Mouse (Mus musculus): ENCODE results near the gene Fam222a.

Fam222a gene

GRCm38 (mm10) chr5:114583046-114583445 lies 15.2 kb downstream of the Fam222a start:
- no peak for DNase-seq (ENCODE audit: low read depth, low spot score)

GRCm38 (mm10) chr5:114583490-114584175 lies 15.8 kb downstream of the Fam222a start:
- DNase-seq (ENCODE audit: low read depth, low spot score), result no peak

DNA sequence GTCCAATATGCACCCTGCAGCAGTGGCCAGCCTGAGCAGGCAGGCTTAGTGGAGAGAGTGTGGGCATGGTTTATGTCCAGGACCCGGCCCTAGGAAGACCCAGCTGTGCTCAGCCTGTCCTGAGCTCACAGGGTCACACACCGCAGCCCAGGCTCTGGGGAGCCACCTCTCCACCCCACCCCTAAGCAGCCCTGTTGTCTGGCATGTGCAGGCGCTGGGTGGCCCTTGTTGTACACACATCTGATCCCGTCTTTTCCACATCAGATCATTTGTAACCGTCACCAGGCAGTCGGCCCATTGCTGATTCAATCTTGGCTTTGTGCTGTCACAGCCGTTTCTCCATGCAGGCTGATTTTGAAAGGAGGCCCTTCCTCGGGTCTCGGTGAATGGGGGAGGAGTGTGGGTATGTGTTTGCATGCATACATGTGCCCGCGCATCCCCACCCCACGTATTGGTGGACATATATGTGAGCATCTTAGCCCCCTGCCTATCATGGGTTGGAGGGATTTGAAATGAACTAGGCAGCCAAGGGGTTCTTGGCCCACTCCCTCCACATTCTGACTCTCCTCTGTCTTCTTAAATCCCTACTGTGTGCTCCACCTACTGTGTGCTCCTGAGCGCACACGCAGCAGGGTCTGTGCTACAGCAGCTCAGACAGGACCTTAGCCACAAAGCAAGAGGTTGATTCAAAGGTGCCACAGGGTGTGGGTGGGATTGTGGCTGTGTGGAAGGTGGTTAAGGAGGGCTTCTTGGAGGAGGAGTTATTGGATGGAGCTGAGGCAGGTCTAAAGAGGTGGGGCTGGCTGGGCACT lies 16.7 kb downstream of the Fam222a start:
- no peak for DNase-seq (ENCODE audit: low read depth, low spot score)

- DNase-seq (ENCODE audit: low read depth, low spot score), result no peak
These were observed 17.9 kb downstream of the Fam222a start for GRCm38 (mm10) chr5:114585682-114586081.

GRCm38 (mm10) chr5:114587908-114588307 lies 20.1 kb downstream of the Fam222a start:
- peak; percentile 86 for DNase-seq (ENCODE audit: low read depth, low spot score)

DNA sequence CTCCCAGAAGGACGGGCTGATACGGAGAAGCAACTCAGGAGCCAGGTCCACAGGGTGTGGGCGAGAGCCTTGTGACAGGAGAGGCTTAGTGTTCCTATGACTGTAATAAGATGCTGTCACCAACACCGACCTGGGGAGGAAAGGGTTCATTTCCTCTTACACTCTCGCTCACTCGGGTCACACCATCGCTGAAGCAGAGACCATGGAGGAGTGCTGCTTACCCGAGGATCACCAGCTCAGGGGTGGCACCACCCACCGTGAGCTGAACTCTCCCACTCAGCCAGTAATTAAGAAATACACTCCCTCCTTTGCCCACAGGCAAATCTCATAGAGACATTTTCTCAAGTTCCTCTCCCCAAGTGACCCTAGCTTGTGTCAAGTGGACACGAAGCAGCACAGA lies 20.6 kb downstream of the Fam222a start:
- no peak for DNase-seq (ENCODE audit: low read depth, low spot score)

DNA sequence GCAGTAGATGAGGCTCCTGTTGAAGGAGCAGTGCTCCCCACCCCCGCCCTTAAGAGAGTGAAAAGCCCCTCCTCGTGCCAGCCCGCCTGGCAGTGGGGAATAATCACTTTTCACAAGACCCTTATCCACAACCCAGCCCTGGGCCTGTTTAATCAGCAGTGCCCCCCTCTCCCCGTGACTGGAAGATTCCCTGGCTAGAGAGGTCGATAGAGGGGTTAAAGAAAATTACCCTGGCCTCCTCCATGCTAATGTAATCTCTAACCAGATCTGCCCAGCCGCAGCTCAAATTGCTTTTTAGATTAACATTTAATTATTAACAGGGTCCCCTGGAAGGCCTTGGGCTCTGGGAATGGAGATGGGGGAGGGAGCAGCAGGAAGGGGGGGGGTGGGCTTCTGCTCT lies 21.2 kb downstream of the Fam222a start:
- DNase-seq (ENCODE audit: low read depth, low spot score), result no peak

DNA sequence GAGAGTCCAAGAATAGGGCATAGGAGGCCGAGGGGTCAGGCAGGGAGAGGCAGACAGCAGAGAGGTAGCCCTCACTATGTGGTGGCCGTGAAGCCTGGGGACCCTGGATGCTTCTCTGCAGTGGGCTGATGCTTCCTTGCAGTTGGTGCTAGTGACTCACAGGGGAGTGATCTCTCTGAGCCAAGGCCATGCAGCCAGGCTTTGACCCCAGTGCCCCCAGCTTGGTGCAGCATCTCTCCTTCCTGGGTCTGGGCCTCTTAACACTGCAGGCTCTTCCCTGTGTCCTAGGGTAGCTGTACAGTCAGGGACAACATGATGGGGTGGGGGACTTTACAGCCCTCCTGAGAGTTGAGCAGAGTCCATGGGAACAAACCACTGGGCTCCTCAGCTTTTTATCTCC lies 21.6 kb downstream of the Fam222a start:
- DNase-seq (ENCODE audit: low read depth, low spot score), result no peak

GRCm38 (mm10) chr5:114590043-114590913 lies 22.5 kb downstream of the Fam222a start:
- DNase-seq (ENCODE audit: low read depth, low spot score), result no peak

DNA sequence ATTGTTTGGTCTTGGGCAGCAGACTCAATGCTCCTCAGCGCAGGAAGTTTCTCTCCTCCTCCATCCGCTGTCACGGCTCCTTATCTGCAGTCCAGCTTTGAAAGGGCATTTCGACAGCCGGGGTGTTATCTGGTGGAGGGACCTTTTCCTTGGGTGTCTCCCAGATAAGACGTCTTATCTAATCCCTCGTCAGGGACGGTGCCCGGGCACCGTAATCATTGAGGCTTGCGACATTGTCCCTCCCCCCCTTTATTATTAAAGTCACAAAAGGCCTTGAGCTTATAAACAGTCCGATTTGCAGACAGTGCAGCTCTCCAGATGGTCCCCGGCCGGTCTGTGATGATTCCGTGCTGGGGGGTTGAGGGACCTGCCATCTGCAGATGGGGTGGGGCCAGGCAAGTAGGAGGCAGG lies 23.3 kb downstream of the Fam222a start:
- no peak for DNase-seq (ENCODE audit: low read depth, low spot score)

DNA sequence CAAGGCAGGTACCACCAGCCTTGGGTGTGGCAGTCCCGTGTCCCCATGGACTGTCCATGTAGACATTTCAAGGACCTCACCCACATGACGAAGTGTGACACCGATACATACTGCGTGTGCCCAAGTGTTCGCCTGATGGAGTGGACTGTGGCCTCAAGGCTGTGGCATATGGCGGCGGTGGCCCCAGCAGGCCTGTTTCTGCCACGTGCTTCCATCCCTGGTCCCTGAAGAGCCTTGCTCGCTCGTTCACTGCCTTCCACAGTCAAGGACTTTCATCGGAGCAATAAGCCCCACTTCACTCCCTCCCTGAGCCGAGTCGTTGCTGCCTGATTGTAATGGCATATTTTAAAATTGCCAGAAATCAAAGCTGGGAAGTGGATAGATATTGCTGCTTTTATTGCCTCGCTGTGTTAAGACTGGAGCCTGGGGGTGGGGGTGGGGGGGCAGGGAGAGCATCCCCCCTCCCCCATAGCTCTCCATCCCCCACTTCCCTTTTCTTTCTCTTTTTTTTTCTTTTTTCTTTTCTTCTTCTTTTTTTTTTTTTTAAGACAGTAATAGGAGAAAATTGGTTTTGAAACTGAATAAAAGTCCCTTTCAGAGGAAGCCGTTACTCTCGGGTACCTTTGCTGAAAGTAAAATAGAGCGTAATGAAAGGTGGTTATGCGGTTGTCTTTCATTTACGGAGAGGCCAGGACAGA lies 24.8 kb downstream of the Fam222a start:
- DNase-seq (ENCODE audit: low read depth, low spot score), result no peak

DNA sequence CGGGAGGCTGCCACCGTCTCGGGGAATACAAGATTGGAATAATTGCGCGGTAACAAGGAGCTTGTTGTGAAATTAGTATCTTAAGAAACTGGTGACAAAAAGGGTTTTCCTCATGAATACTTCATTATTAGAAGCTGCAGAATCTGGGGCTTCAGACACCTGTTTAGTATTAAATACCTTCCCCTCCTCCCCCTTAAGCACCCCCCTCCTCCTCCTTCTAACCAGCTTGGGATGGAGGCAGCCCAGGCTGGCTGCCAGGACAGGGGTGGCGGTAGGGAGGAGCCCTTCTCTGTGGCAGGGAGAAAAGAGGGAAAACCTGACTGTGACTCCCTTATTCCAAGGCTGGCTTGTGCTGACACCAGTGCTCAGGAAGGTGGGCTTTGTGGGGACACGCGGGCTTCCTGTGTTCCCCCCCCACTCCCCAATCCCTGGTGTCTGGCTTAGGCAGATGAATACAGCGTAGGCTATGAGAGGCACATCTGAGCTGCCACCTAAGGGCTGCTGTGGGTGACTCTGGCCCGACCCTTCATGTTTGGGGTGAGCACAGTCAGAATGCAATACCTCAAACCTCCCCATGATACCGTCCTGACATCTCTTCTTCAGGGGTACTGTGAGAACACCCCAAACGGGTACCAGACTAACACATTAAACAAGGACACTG lies 25.5 kb downstream of the Fam222a start:
- no peak for DNase-seq (ENCODE audit: low read depth, low spot score)

- no peak for DNase-seq (ENCODE audit: low read depth, low spot score)
These were observed 26.1 kb downstream of the Fam222a start for GRCm38 (mm10) chr5:114593949-114594348.

GRCm38 (mm10) chr5:114594741-114595241 lies 27.0 kb downstream of the Fam222a start:
- peak; percentile 63 for DNase-seq (ENCODE audit: low read depth, low spot score)

DNA sequence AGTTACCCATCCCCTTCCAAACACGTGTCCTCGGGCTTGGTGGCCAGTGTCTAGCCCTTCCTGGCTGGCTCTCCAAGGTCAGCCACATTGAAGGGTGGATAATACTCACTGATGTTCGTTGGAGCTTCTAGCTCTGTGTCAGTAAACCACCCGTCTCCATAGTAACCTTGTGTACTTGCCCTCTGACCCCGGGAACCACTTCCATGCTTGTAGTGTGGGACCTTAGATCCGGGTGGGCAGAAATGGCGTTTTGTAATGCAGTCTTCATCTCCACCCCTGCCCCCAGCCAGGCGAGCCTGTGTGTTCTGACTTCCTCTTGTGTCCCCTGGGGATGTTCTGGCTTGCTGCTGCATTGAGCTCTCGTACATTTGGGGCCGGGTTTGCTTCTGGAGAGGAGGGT lies 28.8 kb downstream of the Fam222a start:
- DNase-seq (ENCODE audit: low read depth, low spot score), result no peak

- no peak for DNase-seq (ENCODE audit: low read depth, low spot score)
These were observed 29.4 kb downstream of the Fam222a start for GRCm38 (mm10) chr5:114597222-114597621.

DNA sequence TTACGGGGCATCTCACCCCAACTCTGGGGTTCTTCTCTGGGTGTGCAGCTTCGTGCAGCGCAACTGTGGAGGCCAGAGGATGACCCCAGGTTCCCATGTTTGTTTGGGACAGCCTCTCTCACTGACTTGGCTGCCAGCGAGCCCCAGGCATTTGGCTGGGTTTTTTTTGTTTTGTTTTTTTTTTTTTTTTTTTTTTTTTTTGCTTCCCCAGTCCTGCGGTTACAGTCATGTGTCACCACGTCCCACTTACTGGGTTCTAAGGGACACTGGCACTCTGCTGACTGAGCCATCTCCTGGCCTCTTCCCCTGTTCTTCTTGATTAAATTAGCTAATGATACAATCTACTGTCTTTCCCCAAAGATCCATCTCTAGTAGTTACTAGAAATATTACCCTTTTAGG lies 29.8 kb downstream of the Fam222a start:
- DNase-seq (ENCODE audit: low read depth, low spot score), result no peak

- DNase-seq (ENCODE audit: low read depth, low spot score), result no peak
These were observed 34.2 kb downstream of the Fam222a start for GRCm38 (mm10) chr5:114602012-114602411.

GRCm38 (mm10) chr5:114603975-114604374 lies 36.2 kb downstream of the Fam222a start:
- no peak for DNase-seq (ENCODE audit: low read depth, low spot score)

DNA sequence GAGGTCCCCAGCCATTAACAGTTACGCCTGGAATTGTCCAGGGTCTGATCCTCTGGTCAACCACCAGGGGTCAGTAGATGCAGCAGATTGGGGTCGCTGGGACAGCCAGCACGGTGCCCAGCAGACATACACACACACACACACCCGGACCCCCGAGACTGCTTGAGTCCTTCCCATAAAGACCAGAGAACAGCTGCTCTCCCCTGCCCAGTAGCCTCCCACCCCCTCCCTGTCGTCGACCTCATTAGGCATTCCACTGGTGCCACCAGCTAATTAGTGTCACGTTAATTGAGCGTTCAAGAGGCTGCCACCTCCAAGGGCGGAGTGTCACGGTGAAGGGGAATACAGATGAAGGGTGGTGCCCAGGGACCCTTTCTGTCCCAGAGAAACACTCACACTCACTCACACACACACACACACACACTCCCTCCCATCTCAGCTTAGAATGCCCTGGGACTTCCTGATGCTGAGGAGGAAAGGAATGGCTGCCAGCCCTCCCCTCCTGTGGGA lies 37.0 kb downstream of the Fam222a start:
- DNase-seq (ENCODE audit: low read depth, low spot score), result peak; percentile 57

GRCm38 (mm10) chr5:114605981-114606380 lies 38.2 kb downstream of the Fam222a start:
- DNase-seq (ENCODE audit: low read depth, low spot score), result no peak
